Mouse (Mus musculus): Measurements from ENCODE around the gene Gm266.

GRCm38 (mm10) chr12:111494931-111495330, 9.3 kb upstream of the Gm266 start:
- no peak for TF ChIP-seq POLR2A (IDR thresholded peaks at IDR 0.05; ENCODE audit: low read depth, low read length)
- TF ChIP-seq CTCF (IDR thresholded peaks at IDR 0.05; ENCODE audit: borderline replicate concordance, insufficient read depth, low read length) = no peak
